Mouse (Mus musculus): ENCODE measurements at regions not wholly inside any gene's neighbourhood (a gene's known extent, or its start where the extent isn't known, plus 50 kb on each side); places are given as distances from the start of the nearest gene placed in this dataset.
A peak's percentile ranks its signal among the peaks of the same experiment; 100 is the strongest.

DNA sequence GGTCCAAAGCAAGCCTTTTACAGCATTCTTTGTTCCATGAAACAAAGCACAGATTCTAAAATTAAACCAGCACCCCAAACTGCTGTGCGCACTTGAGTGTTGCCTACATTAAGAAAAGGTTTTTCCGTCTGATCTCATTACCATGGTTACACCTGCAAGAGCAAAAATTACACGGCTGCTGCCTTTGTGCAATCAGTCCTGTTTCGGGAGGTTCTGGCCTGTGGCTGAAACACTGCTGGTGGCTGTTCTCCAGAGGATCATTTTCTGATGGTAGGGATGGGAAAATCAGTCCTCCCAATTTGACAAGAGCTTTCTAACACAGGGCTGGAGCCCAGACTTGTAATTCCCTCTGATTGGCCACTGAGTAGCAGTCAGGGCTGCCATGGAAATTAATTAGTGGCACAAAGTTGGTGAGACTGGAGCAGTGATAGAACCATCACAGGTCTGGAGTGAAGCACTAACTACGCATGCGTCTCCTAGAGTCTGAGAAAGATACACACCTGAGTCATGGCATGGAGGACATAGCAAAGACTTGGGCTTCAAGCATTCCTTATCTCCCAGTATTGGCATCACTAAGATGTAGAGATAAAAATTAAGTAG lies 114.8 kb upstream of the Fam49a start:
- DNase-seq: no peak

DNA sequence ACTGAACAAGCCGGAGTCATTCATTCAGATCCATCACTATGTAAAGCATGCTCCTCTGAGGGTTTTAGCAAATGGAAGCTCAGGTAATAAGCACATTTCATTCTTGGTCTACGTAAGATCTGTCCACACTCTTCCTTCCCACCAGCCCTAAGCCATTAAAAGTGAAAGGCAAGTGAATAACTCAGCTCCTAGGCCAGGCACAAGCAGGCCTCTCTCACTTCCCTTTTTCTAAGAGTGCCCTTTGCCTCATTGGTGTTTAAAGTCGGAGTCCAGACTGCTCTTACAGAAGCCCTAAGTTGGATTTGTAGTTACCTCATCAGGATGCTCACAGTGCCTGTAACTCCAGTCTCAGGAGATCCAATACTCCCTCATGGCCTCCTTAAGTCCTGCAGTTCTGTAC lies 114.1 kb upstream of the Fam49a start:
- DNase-seq: no peak

DNA sequence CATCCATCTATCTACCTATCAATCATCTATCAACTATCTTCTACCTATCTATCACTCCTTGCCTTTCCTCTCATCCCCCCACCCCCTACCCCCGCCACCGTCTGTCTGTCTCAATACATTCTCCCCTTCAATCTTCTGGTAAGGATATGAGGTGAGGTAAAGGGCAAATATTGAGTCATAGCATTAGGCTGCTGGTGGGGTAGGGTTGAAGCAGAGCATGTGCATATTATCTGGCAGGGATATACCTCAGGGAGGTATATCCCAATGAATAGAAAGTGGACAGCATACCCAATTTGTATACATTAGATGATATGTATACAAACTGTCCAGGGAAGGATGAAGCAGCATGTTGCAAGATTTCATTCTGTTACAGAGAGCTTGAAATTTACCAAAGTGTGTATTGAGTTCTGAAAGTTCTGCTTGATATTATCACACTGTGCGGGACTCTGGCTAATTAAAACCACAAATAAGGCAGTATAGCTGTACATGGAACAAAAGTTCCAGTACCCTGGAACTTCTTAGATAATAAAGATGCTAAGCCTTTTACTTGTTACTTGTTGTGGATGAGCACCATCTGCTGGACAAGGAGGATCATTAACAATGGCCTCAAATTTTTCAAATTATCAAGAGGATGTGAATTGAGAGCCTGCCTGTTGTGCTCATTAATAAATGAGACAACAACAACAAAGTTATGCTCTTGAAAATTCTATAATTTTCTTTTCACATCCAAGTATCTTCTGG lies 113.1 kb upstream of the Fam49a start:
- peak in 1 of 2 experiments; percentile 17 for DNase-seq

DNA sequence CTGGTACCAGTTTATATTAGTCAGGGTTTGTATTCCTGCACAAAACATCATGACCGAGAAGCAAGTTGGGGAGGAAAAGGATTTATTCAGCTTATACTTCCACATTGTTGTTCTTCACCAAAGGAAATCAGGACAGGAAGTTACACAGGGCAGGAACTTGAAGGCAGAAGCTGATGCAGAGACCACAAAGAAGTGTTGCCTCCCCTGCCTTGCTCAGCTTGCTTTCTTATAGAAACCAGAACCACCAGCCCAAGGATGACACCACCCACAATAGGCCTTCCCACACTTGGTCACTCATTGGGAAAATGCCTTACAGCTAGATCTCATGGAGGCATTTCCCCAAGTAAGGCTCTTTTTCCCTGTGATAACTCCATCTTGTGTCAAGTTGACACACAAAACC lies 97.5 kb upstream of the Fam49a start:
- no peak for DNase-seq

DNA sequence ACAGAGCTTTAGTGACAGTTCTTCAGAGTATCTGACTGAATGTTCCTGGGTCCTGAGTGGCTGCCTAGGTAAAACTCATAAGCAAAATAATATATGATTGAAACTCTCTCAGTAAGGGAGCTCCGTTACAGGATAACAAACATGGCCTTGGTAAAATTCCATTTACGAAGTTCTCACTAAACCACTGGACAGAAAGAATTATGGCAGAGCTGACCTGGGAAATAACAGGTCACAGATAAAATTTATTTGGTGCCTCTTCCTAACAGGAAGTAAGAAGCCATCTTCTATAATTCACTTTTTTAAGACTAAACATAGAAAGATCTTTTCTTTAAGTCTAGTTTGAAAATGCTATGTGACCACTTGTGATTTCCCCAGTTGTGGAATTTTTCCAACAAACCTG lies 91.4 kb upstream of the Fam49a start:
- peak in 1 of 2 experiments; percentile 17 for DNase-seq

DNA sequence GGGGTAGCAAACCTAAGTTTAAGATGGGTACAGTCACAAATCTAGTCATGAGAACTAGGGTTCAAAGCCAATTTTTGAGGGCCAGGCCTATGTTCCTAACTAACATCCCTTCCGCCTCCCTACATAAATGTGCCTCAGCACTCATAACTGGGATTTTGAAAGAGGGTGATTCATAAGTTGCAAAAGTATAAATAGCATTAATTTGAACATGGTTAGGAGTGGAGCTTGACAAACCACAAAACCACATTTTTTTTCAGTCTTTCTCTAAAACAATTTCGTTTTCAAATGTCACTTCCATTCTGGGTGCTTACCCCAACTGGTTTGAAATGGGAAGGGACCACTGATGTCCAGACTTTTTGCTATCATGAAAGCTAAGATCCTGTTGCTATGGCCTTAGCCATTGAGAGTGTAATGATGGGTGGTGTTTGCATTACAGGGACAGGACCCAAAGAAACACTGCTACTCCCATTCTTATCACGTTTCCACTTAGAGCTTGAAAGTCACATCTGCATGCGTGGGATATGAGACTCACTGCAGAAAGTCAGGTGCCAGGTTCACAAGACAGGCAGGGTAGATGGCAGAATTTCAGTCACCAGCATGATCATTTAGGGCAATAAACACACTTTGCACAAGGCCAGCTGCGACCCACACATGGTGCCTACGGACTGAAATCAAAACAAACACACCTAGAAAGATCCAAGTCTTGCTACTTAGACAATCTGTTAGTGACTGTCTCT lies 89.7 kb upstream of the Fam49a start:
- DNase-seq: no peak

DNA sequence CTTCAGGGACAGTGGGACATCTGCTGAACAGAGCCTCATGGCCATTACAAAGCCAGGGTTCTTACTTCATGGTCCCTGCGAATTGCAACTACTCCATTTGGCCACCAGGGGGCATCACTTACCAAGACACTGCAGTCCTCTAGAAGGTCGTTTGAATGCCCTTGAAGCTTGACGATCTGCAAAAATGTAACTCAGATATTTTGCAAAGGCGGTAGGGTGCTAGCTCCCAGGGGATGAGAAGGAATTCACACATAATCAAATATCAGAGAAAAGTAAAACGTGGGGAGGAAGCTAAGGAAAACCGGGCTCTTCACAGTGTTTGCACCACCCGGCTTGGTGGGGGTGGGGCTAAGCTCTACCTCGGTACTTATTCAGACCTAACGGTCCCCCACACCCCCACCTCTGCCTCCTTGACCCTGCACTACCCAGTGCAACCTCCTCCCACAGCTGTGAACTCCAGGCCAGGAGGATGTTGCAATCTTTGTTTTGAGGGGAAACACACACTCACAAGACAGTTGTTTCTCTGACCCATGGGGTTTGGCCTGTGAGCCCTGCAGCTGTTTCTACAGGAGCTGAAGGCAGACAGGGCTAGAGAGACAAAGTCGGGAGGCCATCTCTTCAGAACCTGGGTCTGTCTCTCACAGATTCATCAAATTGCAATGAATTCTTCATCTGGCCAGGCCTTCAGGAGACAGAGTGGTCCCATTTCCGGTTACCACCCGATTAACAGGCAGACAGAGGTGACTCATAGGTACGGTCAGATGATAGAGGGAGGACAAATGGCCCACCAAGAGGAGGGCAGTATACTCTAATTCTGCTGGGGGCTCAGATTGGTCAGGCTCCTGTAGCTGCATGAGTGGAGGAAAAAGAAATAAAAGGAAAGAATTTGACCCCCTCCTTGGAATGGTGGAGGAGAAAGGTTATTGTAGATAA lies 85.3 kb upstream of the Fam49a start:
- peak; percentile 80 to 84 for DNase-seq

DNA sequence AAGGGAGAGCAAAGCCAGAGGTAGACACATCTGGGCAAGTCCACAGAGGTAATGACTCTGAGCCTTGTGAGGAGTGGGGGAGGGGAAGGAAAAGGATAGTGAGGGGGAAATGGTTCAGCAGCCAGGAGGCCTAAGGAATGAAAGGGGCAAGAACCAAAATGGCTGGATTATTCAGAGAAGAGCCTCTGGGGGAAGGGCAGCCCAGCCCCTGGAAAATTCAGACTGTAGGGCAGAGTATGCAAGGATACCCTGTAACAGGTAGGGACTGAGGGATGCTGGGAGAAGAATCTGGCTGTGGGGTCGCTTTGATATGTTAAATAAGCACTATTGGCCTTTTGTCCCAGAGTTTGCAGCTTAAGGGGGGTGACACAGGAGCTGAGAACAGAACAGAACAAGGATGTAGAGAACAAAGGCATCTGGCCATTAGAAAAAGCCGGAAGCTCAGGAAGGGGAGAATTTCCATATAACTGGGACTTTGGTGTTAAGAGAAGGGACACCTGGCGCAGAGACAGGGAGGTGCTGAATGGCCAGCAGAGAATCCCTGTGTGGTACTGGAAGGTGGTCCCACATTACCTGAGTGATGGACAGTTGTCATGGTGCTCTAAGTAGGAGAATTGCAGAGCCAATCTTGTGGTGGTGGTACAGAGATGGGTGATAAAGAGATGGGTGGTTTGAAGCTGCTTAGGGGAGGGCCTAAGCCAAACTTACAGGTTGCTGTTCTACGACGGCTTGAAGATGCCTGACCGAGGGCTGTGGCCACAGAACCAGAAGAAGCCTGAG lies 84.5 kb upstream of the Fam49a start:
- no peak for DNase-seq

DNA sequence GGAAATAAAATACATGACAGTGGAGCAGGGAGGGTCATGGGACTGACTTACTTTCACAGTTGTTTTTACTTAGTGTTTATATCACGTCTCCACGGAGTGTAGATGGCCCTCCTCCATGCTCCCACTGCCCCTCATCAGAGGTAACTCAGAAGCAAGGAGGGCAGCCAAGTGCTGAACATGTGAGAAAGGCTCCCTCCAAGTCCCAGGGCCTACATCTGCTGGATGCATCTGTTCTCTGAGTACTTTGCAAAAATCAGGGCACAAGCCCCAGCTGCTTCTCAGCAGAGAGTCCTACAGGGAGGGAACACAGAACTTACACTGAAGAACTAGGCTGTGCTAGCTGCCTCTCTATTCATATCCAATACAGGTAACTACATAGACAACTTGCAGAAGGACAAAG lies 83.5 kb upstream of the Fam49a start:
- DNase-seq: no peak

DNA sequence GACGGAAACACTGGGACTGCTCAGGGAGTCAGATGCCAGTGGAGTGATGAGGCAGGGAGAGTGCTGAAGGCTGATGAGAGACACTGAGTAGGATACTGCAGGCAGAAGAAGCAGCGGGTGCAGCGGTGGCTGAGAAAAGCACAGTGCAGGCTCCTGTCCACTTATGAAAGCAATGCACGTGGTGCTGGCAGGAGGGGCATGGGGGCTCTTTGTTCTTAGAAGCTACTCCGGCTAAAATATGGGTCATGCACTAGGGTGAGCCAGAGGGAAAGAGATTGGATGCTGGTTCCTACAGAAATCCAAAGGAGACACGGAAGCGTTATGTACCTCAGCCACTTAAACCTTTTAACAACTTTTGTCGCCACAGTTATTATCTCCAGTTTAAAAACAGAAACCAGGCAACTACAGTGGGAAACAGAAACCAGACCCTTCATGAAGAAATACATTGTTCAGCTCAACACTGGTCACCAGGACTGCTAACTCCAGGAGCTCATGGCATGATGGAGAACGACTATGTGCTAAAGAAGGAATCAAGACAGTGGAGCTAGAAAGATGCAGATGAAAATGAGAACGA lies 82.6 kb upstream of the Fam49a start:
- no peak for DNase-seq

DNA sequence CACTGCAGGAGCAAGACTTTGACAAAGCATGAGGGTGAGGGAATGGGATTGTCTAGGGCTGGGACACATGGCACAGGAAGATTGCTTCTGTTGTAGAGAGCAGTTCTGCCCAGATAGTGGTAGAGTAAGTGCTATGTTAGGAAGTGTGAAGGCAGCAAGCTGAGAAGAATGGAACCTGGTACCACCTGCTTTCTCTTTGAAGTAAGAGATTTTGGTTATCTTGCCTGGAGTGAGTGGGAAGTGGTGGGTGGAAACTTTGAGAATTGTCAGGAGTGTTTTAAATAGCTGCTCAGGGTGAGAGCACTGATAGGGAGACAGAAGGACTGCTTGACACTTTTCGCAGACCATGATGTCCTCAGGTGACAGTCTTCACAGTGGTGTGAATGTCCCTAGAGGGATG lies 81.0 kb upstream of the Fam49a start:
- DNase-seq: no peak

DNA sequence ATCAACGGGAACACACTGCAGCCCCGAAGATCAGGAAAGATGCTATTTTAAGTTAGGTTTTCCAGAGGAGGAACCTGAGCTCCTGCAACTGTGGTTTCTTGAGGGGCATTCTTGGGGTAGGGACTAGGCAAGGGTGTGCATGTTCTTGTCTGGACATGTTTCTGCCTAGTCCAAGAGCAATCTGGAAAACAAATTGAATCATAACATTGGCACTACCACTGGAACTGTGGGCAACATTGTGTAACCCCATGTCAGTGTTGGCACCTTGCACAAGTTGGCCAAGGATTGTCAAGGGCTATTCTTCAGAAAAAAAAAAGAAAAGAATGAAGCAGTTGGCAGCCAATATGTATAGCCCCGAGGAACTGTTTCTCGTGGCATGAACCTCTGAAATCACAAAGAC lies 80.3 kb upstream of the Fam49a start:
- no peak for DNase-seq

DNA sequence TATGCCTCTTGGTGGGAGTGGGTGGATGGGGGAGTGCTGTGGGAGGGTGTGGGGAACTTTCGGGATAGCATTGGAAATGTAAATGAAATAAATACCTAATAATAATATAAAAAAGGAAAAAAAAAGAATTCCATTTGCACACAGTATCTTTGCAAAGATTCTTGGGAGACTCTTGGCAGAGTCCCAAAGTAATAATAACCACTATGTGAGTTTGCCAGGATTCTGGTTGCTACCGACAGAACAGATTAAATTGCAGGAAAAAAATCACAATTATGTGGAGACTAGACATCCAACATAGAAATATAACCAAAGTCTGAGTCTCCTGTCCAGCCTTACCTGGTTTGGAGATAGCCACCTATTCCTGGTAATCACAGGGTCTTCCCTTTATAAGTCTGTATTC lies 75.6 kb upstream of the Fam49a start:
- no peak for DNase-seq

DNA sequence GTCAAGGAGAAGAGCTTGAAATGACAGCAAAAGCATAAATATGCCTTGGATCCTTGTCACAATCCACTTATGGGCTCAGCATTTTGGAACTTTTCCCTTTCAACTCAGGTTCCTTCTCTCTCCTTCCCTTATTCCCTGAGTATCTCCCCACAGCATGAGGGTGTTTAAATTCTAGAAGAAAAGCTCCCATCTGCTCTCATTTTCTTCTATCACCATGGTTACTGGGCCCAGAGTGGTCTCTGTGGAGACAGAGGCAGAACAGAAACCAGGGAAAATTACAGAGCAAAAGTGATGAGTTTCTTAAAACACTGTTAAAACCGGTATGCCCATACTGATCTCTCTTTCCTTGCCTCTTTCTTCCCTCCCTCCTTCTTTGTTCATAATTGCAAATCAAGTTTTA lies 66.9 kb upstream of the Fam49a start:
- DNase-seq: no peak

DNA sequence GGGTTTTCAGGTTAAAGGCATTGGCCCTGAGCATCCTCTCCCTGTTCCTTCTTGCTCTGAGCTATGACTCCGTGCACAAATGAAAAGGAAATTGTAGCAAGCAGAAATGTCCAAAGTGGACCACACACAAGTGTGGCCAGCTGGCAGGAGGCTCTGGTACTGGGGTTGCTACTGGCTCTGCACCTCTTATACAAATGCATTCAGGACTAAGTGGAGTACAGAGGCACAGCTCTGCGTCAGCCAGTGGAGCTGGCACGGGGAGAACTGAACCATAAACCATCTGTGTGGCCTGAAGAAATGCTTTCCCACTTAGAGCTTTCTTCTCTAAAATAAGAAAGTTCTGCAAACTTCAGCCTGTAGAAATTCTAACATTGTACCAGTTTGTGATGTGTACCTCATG lies 65.3 kb upstream of the Fam49a start:
- DNase-seq: no peak

DNA sequence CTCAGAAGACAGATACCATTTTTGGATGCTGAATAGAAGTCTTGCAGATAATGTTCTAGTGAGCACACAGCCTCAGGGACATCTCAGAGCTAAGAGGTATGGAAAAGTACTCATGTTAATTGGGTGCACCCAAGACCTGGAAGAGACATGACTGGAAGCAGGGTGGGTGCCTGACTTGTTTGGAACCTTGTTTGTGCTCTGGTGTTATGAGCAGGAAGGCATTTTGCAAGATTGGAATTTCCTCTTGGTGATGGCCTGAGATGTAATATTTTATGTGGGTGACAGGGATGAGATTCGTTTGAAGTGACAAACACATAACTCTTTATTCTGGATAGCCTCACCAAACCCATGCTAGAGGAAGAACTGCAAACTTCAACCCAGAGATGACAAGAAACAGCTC lies 53.7 kb upstream of the Fam49a start:
- peak; percentile 20 to 39 for DNase-seq
